Mouse (Mus musculus) CD4-positive, CD25-positive, alpha-beta regulatory T cell, adult 4 months (primary cell): ENCODE measurements around the gene Clec16a. TPM values are rescaled to one million over a fixed set of nuclear protein-coding genes. Genes with fewer than 3 reads are reported as not detected.
A peak's percentile ranks its signal among the peaks of the same experiment; 100 is the strongest.

Experiments
- ATAC-seq: one replicate; pipeline ENCODE4 v1.8.0; 2017
- polyA plus RNA-seq, 2 experiments: library from polyadenylated mRNA; unstranded; fragments of 100-300 nt; shearing (Covaris generic); gene quantifications; one replicate each; pipeline ENCODE4 v1.2.1; 2017

Clec16a gene
- 1 to 10 TPM; 8.4 to 8.7 TPM for polyA plus RNA-seq

GRCm38 (mm10) chr16:10544995-10545622 lies at the start of gene Clec16a:
Gene Clec16a (plus strand): TSS chr16:10545339.
- ATAC-seq: peak; percentile 81

- no peak for ATAC-seq
Measured at GRCm38 (mm10) chr16:10495824-10496298, 49.3 kb upstream of the Clec16a start.

GRCm38 (mm10) chr16:10498096-10498602 lies 47.0 kb upstream of the Clec16a start:
- ATAC-seq: no peak

- no peak for ATAC-seq
Measured at GRCm38 (mm10) chr16:10499122-10499521, 46.0 kb upstream of the Clec16a start.

DNA sequence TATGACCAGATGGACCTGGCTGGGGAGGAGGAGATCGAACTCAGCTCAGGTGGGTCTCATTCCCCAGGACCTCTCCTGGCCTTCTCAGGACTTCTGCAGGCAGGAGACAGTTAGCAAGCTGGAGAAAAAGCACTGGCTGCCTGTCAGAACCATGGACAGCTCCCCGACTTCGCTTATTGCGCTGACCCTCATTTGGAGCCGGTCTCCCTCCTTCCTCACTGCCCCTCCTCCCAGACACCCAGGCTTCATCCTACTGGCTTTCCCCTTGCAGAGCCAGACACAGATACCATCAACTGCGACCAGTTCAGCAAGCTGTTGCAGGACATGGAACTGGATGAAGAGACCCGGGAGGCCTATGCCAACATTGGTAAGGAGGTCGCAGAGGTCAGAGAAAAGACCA lies 43.3 kb upstream of the Clec16a start:
- no peak for ATAC-seq

DNA sequence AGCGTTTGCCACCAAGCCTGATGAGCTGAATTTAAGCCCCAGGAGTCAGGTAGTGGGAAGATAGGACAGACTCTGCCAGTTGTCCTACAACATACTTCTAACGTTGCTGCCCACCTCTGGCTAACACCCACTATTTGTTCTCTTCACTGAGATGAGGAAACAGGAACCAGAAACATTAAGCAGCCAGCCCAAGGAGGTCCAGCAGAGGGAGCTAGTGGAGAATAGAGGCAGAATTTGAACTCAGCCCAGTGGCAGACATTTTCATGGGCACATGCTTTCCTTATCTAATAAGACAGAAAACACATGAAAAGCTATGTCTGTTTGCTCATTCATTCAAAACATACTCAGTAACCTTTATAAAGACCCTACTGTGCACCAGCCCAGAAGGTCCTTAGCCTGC lies 42.1 kb upstream of the Clec16a start:
- ATAC-seq: no peak

DNA sequence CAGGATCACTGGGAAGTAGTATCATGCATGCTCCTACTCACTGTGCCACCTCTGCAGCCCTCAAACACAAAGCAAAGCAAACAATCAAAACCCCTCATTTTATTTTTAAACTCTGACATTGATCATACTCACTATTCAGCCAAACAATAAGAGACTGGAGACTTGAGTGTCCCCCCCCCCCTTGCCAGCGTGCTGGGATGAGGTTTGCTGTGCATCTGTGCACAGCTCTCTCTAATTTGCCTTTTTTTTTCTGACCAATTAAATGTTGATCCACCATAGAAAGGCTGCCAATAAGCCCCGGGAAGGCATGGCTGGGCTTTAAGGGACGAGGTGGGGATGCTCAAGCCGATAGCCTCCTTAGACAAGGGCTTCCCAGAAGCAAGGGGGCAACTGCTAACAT lies 37.7 kb upstream of the Clec16a start:
- ATAC-seq: no peak

GRCm38 (mm10) chr16:10508691-10509090 lies 36.4 kb upstream of the Clec16a start:
- no peak for ATAC-seq

DNA sequence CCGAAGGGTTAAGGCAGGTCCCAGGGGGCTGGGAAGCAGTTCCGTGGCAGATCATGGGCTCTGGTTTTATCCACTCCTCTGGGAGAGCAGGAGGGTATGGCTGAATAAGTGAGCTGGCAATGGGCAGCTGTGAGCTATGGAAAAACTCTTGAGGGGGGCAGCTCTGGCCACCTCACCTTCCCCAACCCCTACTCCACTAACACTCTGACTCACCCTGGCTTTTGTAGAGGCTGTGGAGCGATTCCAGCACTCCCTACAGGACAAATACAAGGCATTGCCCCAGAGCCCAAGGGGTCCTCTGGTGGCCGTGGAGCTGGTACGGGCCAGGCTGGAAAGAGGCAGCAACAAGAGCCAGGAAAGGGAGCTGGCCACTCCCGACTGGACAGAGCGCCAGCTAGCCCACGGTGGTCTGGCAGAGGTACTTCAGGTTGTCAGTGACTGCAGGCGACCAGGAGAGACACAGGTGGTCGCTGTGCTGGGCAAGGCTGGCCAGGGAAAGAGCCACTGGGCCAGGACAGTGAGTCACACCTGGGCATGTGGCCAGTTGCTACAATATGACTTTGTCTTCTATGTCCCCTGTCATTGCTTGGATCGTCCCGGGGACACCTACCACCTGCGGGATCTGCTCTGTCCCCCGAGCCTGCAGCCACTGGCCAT lies 34.5 kb upstream of the Clec16a start:
- ATAC-seq: no peak

DNA sequence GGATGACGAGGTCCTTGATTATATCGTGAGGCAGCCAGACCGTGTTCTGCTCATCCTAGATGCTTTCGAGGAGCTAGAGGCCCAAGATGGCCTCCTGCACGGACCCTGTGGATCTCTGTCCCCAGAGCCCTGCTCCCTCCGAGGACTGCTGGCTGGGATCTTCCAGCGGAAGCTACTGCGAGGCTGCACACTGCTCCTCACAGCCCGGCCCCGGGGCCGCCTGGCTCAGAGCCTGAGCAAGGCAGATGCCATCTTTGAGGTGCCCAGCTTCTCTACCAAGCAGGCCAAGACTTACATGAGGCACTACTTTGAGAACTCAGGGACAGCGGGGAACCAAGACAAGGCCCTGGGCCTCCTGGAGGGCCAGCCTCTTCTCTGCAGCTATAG lies 34.0 kb upstream of the Clec16a start:
- ATAC-seq: no peak

DNA sequence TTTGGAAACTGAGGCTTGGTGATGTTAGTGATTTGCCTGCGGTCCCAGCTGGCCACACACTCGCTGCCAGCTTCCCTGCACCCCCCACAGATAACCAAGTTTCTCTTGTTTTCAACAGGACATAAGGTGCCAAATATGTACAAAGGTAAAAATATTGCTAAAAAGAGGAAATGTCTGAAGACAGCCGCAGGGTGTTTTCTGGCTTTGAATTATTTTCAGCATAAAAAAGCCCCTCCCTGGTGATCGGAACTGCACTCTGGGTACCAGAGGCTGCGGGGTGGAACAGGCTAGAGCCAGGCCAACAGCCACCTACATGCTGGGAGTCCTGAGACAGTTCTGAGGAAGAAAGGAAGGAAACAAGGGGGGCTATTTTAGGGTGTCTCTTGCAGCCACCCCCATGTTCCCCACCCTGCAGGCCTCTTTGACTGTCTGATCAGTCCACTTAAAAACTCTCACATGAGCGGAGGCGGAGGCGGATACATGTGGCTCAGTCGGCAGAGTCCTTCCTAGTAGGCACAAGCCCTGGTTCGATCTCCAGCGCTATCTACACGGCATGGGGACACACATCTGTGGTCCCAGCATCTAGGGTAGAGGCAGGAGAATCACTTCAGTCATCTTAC lies 29.1 kb upstream of the Clec16a start:
- ATAC-seq: no peak

DNA sequence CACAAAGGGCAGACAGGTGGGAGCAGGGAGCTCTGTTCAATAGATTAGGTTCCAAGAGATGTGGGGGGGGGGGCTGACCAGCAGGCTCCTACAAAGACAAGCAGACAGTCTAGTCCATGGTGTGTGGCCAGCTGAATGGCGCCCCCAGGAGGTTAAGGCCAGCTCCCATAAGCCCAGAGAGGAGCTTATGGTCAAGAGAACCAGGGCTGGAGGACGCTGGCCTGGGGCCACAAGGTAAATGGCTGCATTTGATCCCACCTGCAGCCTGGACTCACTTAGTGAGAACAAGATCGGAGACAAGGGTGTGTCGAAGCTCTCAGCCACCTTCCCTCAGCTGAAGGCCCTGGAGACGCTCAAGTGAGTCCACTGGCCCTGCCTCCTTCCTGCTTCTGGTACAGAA lies 27.1 kb upstream of the Clec16a start:
- no peak for ATAC-seq

DNA sequence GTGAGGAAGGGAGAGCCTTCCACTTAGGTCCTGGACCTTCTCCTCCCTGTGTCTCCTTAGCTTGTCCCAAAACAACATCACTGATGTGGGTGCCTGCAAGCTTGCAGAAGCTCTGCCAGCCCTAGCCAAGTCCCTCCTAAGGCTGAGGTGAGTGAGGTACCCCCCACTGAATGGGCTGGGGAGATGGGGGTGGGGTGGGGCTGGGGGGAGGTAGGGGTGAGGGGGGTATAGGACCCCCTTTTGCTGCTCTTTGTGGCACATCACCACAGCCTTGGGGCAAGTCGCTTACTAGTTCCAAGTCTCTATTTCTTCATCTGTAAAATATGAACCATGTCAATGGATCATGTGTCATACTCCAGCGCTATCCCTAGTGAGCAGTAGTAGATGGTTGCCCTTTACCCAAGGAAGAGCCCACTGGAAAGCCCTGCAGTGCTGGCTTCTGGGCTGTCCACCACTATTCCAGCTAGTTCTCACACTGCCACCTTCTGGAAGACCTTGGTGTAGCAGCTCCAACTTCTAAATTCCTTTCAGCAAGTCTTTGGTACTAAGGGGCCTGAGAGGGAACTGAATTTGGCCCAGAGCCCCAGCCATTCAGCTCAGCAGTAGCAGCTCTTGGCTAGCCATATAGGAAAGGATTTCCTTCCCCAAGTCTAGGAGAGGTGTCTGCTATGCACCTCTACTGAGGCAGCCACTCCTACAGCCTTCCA lies 24.1 kb upstream of the Clec16a start:
- peak; percentile 38 for ATAC-seq

DNA sequence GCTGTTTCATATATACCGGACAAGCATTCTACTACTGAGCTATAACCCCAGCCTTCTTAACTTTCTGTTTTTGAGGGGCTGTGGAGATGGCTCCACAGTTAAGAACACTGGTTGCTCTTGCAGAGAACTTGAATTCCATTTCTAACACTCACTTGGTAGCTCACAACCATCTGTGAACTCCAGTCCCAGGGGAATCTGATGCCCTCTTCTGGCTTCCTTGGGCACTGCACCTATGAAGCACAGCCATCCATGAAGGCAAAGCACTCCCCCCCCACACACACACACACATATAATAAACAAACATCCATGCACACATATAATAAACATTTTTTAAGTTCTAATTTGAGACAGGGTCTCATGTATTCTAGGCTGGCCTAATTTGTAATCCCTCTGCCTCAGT lies 22.3 kb upstream of the Clec16a start:
- ATAC-seq: peak; percentile 50

- no peak for ATAC-seq
Measured at GRCm38 (mm10) chr16:10523650-10524049, 21.5 kb upstream of the Clec16a start.

GRCm38 (mm10) chr16:10524866-10525609 lies 20.1 kb upstream of the Clec16a start:
- peak; percentile 90 for ATAC-seq

GRCm38 (mm10) chr16:10525610-10525980 lies 19.5 kb upstream of the Clec16a start:
- no peak for ATAC-seq

- ATAC-seq: no peak
Measured at GRCm38 (mm10) chr16:10527046-10527644, 18.0 kb upstream of the Clec16a start.

DNA sequence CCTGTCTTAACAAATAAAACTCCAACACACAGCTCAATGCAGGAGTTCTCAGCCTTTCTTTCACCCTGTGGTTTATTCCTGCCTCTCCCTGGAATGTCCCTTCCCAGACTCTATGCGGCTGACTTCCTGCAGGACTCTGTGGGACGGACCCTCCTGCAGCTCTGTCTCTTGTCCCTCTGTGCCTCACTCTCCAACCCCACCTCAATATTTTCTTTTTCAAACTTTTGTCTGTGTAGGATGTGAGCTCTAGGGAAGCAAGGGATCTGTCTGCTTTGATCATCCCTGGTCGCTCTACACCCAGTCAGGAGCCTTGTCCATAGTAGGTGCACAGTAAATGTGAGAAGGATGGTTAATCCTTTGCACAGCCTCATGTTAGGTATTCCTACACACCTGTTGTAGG lies 16.8 kb upstream of the Clec16a start:
- no peak for ATAC-seq

- ATAC-seq: no peak
Measured at GRCm38 (mm10) chr16:10530179-10530578, 15.0 kb upstream of the Clec16a start.

- no peak for ATAC-seq
Measured at GRCm38 (mm10) chr16:10533781-10534180, 11.4 kb upstream of the Clec16a start.

GRCm38 (mm10) chr16:10534567-10534966 lies 10.6 kb upstream of the Clec16a start:
- ATAC-seq: no peak
